ENCODE assay signal across 8 mouse cellular contexts in the genomic region with DNA sequence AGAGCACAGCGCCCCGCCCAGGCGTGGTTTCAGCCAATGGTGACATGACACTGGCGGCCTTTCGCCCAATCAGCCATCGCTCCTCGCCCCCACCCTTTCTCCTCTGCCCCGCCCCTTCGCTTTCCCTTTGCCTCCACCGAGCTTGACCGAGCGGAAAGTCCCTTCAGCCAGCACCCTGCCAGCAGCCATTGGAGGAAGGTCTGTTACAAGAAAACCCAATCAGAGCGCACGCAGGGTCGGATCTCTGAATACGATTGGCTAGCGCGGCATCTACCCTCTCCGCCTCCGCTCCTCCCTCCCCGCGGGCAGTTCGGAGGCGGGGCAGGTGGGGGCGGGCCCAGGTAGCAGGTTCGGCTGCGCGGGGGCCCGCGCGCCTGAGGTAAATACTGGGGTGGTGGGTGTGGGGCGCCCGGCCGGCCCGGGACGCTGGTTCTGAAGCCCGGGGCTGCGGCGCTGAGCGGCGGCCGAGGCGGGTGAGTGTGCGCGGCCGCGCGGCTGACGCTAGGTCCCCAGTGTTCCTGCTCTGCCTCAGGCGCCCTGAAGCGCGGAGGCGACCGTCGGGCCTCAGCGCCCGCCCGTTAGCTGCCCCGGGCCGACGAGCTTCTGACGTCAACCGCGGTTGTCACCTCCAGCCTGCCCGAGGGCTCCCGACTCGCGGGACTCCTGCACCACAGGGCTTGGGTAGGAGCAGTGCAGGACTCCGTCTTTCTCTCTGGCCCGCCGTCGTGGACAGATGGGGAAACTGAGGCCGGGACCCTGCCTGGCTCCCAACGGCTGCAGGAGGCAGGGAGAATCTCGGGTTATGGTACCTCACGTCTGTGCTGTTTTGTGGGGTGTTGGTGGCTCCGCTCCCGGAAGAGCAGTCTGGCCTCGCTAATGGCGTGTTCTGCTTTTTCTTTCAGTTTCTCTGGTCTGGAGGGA. TPM values are rescaled to one million over a fixed set of nuclear protein-coding genes. Genes with fewer than 3 reads are reported as not detected.
DNase-seq lines count a peak whose midpoint lies in the region; ATAC-seq lines count a peak whose summit lies in the region.

Gene Cyld, plus strand, starts transcription at position 308 of the 921 bp plus-strand sequence.

- H3K27ac ChIP-seq in forebrain, embryonic 14.5 days (ENCODE audit: low read depth, low read length) = peak within 1 kb of the TSS; percentile 58
- peak within 1 kb of the TSS; percentile 84 for H3K27ac ChIP-seq in neural tube, embryonic 15.5 days (replicated peaks)

- intact Hi-C loops in heart, postnatal 14 days (cut with DNase I) = loop anchor here (5.0 kb wide), 3 partner anchors 50 to 335 kb away; partner anchors contain the start of genes Brd7 and Nod2

- no peaks in the 10 kb centered on the region for H3K36me3 ChIP-seq in forebrain, embryonic 14.5 days (ENCODE audit: control insufficient read depth, insufficient read depth, low read length)
- no peaks in the 10 kb centered on the region for H3K36me3 ChIP-seq in neural tube, embryonic 15.5 days

- H3K27me3 ChIP-seq in forebrain, embryonic 14.5 days (replicated peaks; ENCODE audit: control insufficient read depth, insufficient read depth, low read length) = no peaks in the 10 kb centered on the region
- H3K27me3 ChIP-seq in neural tube, embryonic 15.5 days (replicated peaks) = no peaks in the 10 kb centered on the region

- peak within 1 kb of the TSS; percentile 80 for H3K4me2 ChIP-seq in forebrain, embryonic 14.5 days (ENCODE audit: low read length)
- H3K4me2 ChIP-seq in neural tube, embryonic 15.5 days = peak within 1 kb of the TSS; percentile 62

- no peaks in the 10 kb centered on the region for H3K9me3 ChIP-seq in forebrain, embryonic 14.5 days (replicated peaks; ENCODE audit: control insufficient read depth, low read length)
- no peaks in the 10 kb centered on the region for H3K9me3 ChIP-seq in neural tube, embryonic 15.5 days (replicated peaks)

- under 1% methylated on average over 51 of the region's 80 CpGs for WGBS in forebrain, embryonic 14.5 days
- WGBS in neural tube, embryonic 15.5 days = under 1% methylated on average over 76 of the region's 80 CpGs

- peaks cover 10% of the 10 kb centered on the region for H3K4me1 ChIP-seq in forebrain, embryonic 14.5 days (ENCODE audit: control insufficient read depth, insufficient read depth, low read length)
- H3K4me1 ChIP-seq in neural tube, embryonic 15.5 days = peaks cover 16% of the 10 kb centered on the region

- H3K4me3 ChIP-seq in forebrain, embryonic 14.5 days (ENCODE audit: low read depth, low read length) = peak within 1 kb of the TSS; percentile 82
- H3K4me3 ChIP-seq in neural tube, embryonic 15.5 days (replicated peaks) = peak within 1 kb of the TSS; percentile 81

- peak; percentile 100 for DNase-seq in ES-CJ7 (ENCODE audit: low read depth, low spot score)
- peak; percentile 99 for DNase-seq in cerebellum, adult 11 months
- peak; percentile 99 for DNase-seq in forebrain, embryonic 14.5 days (ENCODE audit: low spot score)
- peak; percentile 97 to 98 for DNase-seq in heart, postnatal 14 days
- peak; percentile 99 for DNase-seq in layer of hippocampus, adult 11-12 months (ENCODE audit: low spot score)
- peak; percentile 99 for DNase-seq in lung, adult 18-20 months
- DNase-seq in testis, postnatal 14 days (ENCODE audit: low spot score) = peak; percentile 100

- ATAC-seq in forebrain, embryonic 14.5 days = peak; percentile 99
- peak; percentile 100 for ATAC-seq in neural tube, embryonic 15.5 days (ENCODE audit: low FRiP score)

- H3K9ac ChIP-seq in forebrain, embryonic 14.5 days (ENCODE audit: low read length) = peak within 1 kb of the TSS; percentile 81
- peak within 1 kb of the TSS; percentile 73 for H3K9ac ChIP-seq in neural tube, embryonic 15.5 days (replicated peaks)

RNA-seq across cellular contexts. Expression of gene Cyld, which starts in this region (rescaled TPM):
- polyA plus RNA-seq in forebrain, embryonic 14.5 days (2014; fragmentation: Nextera tagmentation; extraction: Ambion mirVana) = 11.4 and 16.5 TPM in 2 replicates
- 10 to 100 TPM; 20.9 to 22.1 TPM for total RNA-seq in heart, postnatal 14 days (2021)
- polyA plus RNA-seq in neural tube, embryonic 15.5 days (2015; fragmentation: Nextera tagmentation; extraction: Ambion mirVana) = 15.6 and 16.1 TPM in 2 replicates

Comparison
In these comparisons a context has a peak if more than half of its experiments do, and no peak if none do; other contexts are left out.
1. Peak in every context shown above with its lines: DNase-seq, ATAC-seq, H3K4me3 ChIP-seq and H3K27ac ChIP-seq.